Mouse (Mus musculus): ENCODE data around the gene Prom1. TPM values are rescaled to one million over a fixed set of nuclear protein-coding genes. Genes with fewer than 3 reads are reported as not detected.
A peak's percentile ranks its signal among the peaks of the same experiment; 100 is the strongest.
"Not testable (repeated sequence)": the region's sequence is repeated elsewhere in the genome, so short reads cannot be mapped to it uniquely, and the experiment has no call there.

Gene Prom1
- total RNA-seq (2021): 1 to 10 TPM; 4.5 to 8.5 TPM
- long read RNA-seq, experiment 1, partial matches to known transcripts: 1 of 3 reads
- long read RNA-seq, experiment 1, other reads (novel, unspliced or antisense): 1 of 3 reads
- long read RNA-seq, experiment 2: 0 reads

GRCm38 (mm10) chr5:44101231-44102110, at the start of gene Prom1:
Gene Prom1 (minus strand): TSS chr5:44102032.
- DNase-seq: no peak

GRCm38 (mm10) chr5:44147732-44148131, 45.9 kb upstream of the Prom1 start:
- DNase-seq: no peak

GRCm38 (mm10) chr5:44146437-44147332, 44.9 kb upstream of the Prom1 start:
- no peak for DNase-seq

DNA sequence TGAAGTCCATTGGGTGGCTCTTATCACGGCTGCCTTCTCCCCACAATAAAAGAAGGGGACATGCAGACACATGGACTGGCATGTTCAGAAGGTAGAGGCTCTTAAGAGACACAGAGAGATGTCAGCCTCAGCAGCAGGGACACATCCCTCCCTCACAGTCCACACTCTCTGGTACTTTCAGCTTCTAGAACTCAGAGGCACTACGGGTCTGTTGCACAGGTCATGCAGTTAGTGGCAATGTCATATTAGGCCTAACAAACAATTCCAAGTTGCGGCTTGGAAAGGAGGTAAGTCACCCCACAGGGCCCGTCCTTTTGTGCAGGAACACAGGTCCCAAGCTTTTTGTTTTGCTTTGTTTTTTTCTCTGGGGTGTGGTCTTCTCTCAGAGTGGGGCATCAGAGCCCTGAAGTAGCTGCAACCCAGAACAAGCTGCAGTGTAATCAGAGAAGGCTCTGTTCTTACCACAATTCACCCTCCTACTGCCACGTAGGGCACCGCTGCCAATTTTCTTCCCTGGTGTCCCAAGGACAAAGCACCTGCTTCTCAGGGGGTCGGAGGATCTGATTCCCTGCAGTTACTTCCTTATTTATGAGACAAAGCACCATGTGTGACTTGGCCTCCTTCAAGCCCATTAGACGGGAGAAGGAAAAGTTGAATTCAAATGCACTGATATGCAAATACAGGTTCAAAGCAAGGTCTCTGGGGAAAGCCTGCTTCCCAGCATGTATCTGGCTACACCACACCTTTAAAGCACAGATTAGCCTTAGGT, 41.8 kb upstream of the Prom1 start:
- DNase-seq: no peak

- DNase-seq: no peak
Observed at GRCm38 (mm10) chr5:44127487-44127886, 25.7 kb upstream of the Prom1 start.

- DNase-seq: not testable (repeated sequence)
Observed at GRCm38 (mm10) chr5:44126574-44126973, 24.7 kb upstream of the Prom1 start.

GRCm38 (mm10) chr5:44121390-44121789, 19.6 kb upstream of the Prom1 start:
- DNase-seq: no peak

- no peak for DNase-seq
Observed at GRCm38 (mm10) chr5:44113138-44113537, 11.3 kb upstream of the Prom1 start.

GRCm38 (mm10) chr5:44109121-44109520, 7.3 kb upstream of the Prom1 start:
- no peak for DNase-seq

DNA sequence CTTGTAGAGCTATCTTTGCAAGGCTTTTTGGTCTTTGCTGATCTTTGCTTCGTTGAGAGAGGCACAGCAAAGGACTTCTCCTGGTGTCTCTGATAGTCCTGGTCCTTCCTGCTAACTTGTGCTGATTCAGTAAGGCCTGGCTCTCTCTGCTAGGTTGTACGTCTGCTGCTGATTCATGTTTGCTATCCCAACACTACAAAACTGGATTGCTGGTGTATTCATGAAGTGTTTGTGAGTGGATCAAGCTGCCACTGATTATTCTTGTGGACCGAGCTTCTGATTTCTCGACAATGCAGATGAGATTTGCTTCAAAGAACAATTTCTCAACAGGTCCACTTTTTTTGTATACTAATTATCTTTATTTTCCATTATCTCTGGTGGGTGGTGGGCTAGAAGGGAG, 6.3 kb upstream of the Prom1 start:
- no peak for DNase-seq

- DNase-seq: no peak
Observed at GRCm38 (mm10) chr5:44105192-44105591, 3.4 kb upstream of the Prom1 start.

DNA sequence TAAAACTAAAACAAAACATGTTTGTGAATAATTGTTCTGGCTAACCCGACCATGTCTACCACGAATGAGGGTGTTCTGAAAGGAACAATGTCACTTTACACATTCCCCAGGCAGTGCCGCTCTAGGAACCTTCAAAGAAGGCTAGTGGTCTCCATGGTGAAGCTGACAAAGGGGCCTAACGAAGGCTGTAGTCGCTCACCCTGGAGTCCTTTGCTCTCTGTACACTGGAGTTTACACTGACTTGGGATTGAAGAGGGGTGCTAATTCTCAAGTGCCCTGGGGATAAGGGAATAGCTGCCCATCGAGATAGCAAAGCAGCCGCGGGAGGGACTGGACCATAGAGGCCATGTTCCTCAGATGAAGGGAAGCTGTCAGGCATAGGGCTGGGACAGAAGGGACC, 2.9 kb upstream of the Prom1 start:
- DNase-seq: no peak

DNA sequence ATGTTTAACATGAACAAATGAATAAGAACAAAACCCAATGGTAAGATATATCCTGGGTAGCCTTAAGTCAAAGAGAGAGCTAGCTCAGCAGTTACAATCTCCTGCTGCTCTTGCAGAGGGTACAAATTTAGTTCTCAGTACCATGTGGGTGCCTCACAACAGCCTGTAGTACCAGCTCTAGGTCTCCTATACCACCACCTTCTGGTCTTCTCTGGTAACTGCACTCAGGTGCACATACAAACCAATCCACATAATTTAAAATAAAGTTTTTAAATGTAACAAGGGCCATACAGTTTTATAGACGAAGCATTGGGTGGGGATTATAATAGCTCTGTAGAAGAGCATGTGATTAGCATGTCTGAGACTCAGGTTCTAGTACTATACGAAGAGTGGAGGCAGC, 2.3 kb upstream of the Prom1 start:
- no peak for DNase-seq

DNA sequence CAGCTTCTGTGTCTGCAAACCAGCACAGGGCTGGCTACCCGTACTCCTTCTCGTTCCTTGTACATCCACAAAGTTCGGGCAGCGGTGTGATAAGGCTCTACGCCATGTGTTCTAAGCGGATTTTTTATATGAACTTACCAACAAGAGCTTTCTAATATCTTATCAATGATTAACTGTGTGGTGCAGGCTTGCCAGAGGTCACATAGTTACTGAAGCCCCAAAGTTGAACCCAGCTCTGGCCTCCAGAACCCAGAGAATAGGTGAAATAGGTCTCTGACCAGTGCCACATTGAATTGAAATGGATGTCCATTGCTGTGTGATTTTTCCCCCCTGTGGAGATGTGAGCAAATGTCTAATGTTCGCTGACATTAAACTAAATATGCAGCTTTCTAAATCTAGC, 1.3 kb upstream of the Prom1 start:
- no peak for DNase-seq

GRCm38 (mm10) chr5:44100544-44101230, 1.1 kb downstream of the Prom1 start:
- no peak for DNase-seq

GRCm38 (mm10) chr5:44100187-44100543, 1.7 kb downstream of the Prom1 start:
- no peak for DNase-seq

DNA sequence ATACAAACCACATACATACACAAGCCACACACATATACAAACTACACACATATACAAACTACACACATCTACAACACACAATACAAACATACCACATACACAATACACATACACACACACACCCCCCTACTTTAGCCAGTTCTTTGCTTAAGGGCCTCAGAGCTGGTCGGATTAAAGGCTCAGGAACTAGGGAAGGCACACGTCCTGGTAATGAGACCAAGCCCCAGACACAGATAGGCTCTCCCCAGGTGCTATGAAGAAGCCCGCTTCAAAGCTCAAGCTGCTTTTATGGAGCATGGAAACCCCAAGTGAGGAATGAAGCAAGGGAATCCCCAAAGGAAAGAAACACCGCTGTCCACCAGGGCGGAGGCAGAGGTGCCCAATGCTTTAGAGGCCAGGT, 4.8 kb downstream of the Prom1 start:
- no peak for DNase-seq

DNA sequence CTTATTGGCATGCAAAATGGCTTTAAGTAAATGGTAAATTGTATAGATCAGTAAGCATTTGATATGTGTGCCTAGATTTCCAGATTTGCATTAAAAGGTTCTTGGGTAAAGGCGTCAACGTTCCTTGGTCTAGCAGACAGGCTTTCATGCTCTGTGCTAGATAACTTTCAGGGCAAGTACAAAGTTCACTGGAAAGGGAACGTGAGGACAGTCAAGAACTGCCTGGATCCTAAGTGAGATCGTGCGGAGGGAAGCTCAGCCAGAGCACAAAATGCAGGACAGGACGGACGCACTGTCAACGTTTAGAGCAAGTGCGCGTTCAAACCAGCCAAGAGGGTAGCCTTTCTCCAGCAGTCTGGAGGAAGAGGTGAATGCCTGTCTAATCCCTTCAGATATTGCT, 5.7 kb downstream of the Prom1 start:
- no peak for DNase-seq

DNA sequence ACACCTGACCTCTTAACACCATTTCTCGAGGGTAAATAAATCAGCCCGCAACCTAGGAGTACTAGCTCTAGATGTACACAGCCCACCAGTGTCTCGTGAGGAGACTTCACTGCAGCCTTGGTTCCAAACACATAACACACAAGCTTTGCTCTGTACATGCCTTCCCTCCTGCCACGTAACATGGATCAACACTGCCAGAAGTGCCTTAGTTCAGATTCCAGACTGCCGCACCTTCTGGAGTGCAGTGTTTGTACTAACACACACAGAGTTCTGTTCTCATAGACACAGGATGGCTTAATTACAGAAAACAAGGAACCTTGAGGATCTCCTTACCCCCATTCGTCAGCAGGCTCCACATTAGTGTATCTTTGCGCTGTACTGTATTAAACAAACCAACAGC, 6.1 kb downstream of the Prom1 start:
- DNase-seq: no peak

GRCm38 (mm10) chr5:44087034-44087433, 14.8 kb downstream of the Prom1 start:
- peak; percentile 18 for DNase-seq

GRCm38 (mm10) chr5:44085871-44086270, 16.0 kb downstream of the Prom1 start:
- no peak for DNase-seq

GRCm38 (mm10) chr5:44081108-44081507, 20.7 kb downstream of the Prom1 start:
- DNase-seq: no peak
